Mouse (Mus musculus) hindbrain, embryonic 10.5 days (tissue): ENCODE data around the gene Vmn1r51. TPM values are rescaled to one million over a fixed set of nuclear protein-coding genes. Genes with fewer than 3 reads are reported as not detected.
"Not testable (repeated sequence)": the region's sequence is repeated elsewhere in the genome, so short reads cannot be mapped to it uniquely, and the experiment has no call there.

Experiments
- DNase-seq: peaks from one replicate; pipeline ENCODE4 v3.0.0-alpha.2; 2017; ENCODE audit warnings: low spot score
- H3K27ac ChIP-seq: fragments of 300-500 bp; sonication (generic); 2 replicates; pipeline ENCODE4 v1.5.1; 2016; ENCODE audit warnings: mild to moderate bottlenecking, moderate library complexity
- H3K27me3 ChIP-seq: fragments of 300-500 bp; sonication (generic); 2 replicates; pipeline ENCODE4 v1.6.1; 2016; ENCODE audit warnings: mild to moderate bottlenecking; ENCODE audit not compliant: poor library complexity, insufficient read depth, severe bottlenecking
- H3K36me3 ChIP-seq: fragments of 300-500 bp; sonication (generic); 2 replicates; pipeline ENCODE4 v1.6.1; 2016; ENCODE audit warnings: mild to moderate bottlenecking, moderate library complexity
- H3K4me1 ChIP-seq: fragments of 300-500 bp; sonication (generic); replicated peaks from 2 replicates; pipeline ENCODE4 v1.6.1; 2016; ENCODE audit warnings: mild to moderate bottlenecking
- H3K4me3 ChIP-seq: fragments of 300-500 bp; sonication (generic); 2 replicates; pipeline ENCODE4 v1.5.1; 2016; ENCODE audit warnings: mild to moderate bottlenecking, moderate library complexity
- H3K9me3 ChIP-seq: fragments of 300-500 bp; sonication (generic); 2 replicates; pipeline ENCODE4 v1.6.1; 2016; ENCODE audit warnings: mild to moderate bottlenecking, moderate library complexity
- WGBS: fragments of 180-500 bp; shearing (Covaris S2); methylation state at CpG from one replicate; pipeline ENCODE4 v1.1.7; 2016; 5-methylcytosine and 5-hydroxymethylcytosine counted together
- polyA plus RNA-seq: library from polyadenylated mRNA; unstranded; fragments of >200 nt; fragmentation: Nextera tagmentation; extraction: Ambion mirVana; gene quantifications from 2 replicates; pipeline ENCODE4 v1.2.1, GENCODE M21; 2016

Gene Vmn1r51
- polyA plus RNA-seq = not detected in 2 replicates

DNA sequence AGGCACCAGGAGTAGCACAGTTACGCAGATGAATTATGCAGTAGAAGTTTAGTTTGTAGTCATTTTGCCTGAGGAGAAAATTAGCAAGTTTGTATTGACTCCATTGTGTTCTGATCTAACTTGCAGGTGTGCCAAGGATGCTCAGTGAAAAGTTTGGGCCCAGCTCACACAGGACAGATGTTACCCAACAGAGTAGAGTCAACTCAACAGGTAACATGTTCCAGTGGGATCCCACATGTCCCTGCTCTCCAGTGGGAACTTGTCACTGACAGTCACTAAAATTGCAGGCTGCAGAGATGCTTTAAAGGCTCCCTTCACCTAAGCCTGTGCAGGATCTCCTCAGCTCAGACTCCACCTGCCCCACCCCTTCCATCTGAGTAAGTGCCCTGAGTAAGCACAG lies at the start of gene Vmn1r51:
TSS of gene Vmn1r51 (plus strand) at position 301 of the 400 bp plus-strand sequence.
- 92% methylated on average over 1 of the region's 1 CpGs for WGBS
- not testable (repeated sequence) for DNase-seq, H3K36me3 ChIP-seq, H3K4me3 ChIP-seq, H3K4me1 ChIP-seq, H3K27ac ChIP-seq, H3K27me3 ChIP-seq
- peaks cover 24% of the 10 kb centered on the region for H3K9me3 ChIP-seq

DNA sequence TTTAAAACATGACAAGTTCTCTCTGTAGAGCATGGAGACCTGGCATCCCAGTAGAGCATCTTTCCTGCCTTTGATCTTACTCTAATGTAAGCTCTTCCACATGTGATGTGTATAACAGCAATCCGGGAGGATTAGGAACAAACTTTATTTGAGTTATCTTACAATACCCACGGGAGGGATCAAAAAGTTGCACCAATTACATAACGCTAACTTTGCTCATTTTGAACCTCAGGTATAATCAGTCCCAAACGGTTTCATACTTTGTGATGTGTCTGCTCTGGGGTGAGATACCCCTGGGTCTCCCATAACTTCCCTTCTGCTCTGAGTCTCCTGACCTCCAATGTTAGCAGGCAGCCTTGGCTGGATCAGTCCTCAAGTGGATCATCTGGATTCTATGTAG lies 44.0 kb upstream of the Vmn1r51 start, which contains the start of gene Vmn1r49:
TSS of gene Vmn1r49 (minus strand) at position 101 of the 400 bp plus-strand sequence.
- Histone ChIP-seq H3K27ac (no peak within 1 kb of the TSS), H3K4me3 (no peak within 1 kb of the TSS), H3K36me3 (no peaks in the 10 kb centered on the region), H3K4me1 (no peaks in the 10 kb centered on the region), H3K9me3 (peaks cover 32% of the 10 kb centered on the region), H3K27me3 (no peaks in the 10 kb centered on the region)
- DNase-seq = no peak
- WGBS = 81% methylated on average over 4 of the region's 4 CpGs

DNA sequence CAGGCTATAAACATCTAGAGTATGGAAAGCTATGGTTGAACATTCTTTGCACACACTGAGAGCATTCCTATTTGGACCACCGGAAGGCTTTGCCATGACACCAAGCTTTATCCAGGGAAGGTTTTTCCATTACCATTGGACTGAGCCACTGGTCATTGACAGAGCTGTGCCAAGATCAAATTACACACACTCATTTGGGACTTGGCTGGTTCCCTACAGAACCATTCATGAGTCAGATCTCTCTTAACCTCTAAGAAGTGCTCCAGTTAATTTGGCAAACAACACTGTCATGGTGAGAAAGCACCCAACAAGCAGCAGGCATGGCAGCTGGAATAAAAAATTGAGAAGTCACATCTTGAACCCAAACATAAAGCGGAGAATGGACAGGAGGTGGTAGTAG lies 21.8 kb upstream of the Vmn1r51 start:
- no peaks in the 10 kb centered on the region for H3K36me3 ChIP-seq
- 88% methylated on average over 2 of the region's 2 CpGs for WGBS

DNA sequence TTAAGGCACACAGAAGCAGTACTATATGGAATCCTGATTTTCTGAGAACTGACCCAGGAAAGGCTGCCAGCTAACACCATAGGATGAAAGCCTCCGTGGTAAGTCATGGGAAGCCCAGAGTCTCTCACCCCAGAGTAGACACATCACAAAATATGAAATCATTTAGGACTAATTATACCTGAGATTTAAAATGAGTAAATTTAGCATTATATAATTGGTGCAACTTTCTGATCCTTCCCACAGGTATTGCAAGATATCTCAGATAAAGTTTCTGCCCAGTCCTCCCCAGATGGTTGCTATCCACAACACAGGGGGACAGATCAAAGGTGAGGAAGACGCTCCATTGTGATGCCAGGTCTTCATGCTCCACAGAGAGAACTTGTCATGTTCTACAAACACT lies 21.3 kb upstream of the Vmn1r51 start, which contains the start of gene Vmn1r50:
TSS of gene Vmn1r50 (plus strand) at position 301 of the 400 bp plus-strand sequence.
- 60% methylated on average over 2 of the region's 2 CpGs for WGBS

More for the DNA sequence above, 21.8 kb upstream of the Vmn1r51 start:
- no peak overlapping the region for H3K4me3 ChIP-seq
- peaks cover 20% of the 10 kb centered on the region; the same call in 1 of the 2 replicates for H3K9me3 ChIP-seq
- no peak overlapping the region for H3K27ac ChIP-seq
- no peaks in the 10 kb centered on the region for H3K4me1 ChIP-seq
- H3K27me3 ChIP-seq = no peaks in the 10 kb centered on the region
- no peak for DNase-seq

DNA sequence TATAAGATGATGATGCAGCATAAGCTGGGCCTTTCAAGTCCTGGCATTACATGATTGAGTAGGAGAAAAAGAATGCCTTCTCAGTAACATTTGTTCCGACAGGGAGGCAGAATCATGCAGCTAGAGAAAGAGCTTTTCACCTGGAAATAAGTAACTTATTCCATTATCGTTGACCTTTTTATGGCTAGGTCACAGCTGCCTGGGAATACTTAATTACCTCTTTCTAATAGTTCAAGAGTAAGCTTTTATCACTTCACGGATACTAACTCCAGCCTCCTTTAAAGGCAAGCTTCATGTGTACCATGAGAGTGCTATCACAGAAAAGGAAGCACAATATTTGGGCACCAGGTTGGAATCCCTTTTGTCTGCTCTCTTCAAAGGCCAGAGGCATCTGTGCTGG lies 37.7 kb downstream of the Vmn1r51 start:
- no peaks in the 10 kb centered on the region for H3K36me3 ChIP-seq
- H3K4me3 ChIP-seq = no peak overlapping the region
- WGBS = 84% methylated on average over 3 of the region's 3 CpGs
- no peak overlapping the region for H3K27ac ChIP-seq
- H3K4me1 ChIP-seq = no peaks in the 10 kb centered on the region
- no peak for DNase-seq
- no peaks in the 10 kb centered on the region for H3K27me3 ChIP-seq
- H3K9me3 ChIP-seq = 0 out of 2 replicates have a peak, but pooled peaks cover 6% of the 10 kb centered on the region

More for the DNA sequence above, 21.3 kb upstream of the Vmn1r51 start, which contains the start of gene Vmn1r50:
- no peaks in the 10 kb centered on the region for H3K4me1 ChIP-seq
- no peak within 1 kb of the TSS for H3K4me3 ChIP-seq
- H3K9me3 ChIP-seq = peaks cover 21% of the 10 kb centered on the region; the same call in 1 of the 2 replicates
- H3K36me3 ChIP-seq = no peaks in the 10 kb centered on the region
- H3K27me3 ChIP-seq = no peaks in the 10 kb centered on the region
- no peak for DNase-seq
- H3K27ac ChIP-seq = no peak within 1 kb of the TSS

DNA sequence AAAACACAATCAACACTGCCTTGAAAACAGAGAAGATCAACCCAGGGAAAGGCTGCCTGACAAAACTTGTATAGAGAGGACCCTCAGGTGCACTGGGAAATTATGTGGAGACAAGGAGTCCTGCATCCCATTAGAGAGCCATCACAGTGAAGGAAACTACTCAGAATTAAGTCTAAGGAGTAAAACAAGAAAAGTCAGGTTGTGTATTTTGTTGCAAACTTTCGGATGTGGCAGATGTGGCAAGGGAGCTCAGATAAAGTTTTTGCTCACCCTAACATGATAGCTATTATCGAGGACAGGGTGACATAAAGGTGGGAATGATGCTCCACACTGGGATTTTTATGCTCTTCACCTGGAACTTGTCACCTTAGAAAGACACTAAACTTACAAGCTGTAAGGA lies 52.1 kb downstream of the Vmn1r51 start, which contains the start of gene Vmn1r52:
TSS of gene Vmn1r52 (plus strand) at position 301 of the 400 bp plus-strand sequence.
- no peak within 1 kb of the TSS for H3K4me3 ChIP-seq
- H3K36me3 ChIP-seq = no peaks in the 10 kb centered on the region
- 0 out of 2 replicates have a peak, but pooled peaks cover 2% of the 10 kb centered on the region for H3K9me3 ChIP-seq
- DNase-seq = no peak
- H3K4me1 ChIP-seq = no peaks in the 10 kb centered on the region
- H3K27me3 ChIP-seq = no peaks in the 10 kb centered on the region
- no peak within 1 kb of the TSS for H3K27ac ChIP-seq
- WGBS = 77% methylated on average over 2 of the region's 2 CpGs

Other genes with a start within 250 kb of the Vmn1r51 start
- gene Vmn1r42, start 246.2 kb upstream of the Vmn1r51 start, polyA plus RNA-seq = not detected in 2 replicates
- gene Vmn1r43, start 246.2 kb upstream of the Vmn1r51 start, polyA plus RNA-seq = not detected in 2 replicates
- not detected in 2 replicates for gene Vmn1r44, start 238.9 kb upstream of the Vmn1r51 start, polyA plus RNA-seq
- gene Vmn1r45, start 182.0 kb upstream of the Vmn1r51 start, polyA plus RNA-seq = not detected in 2 replicates
- gene Vmn1r46, start 153.3 kb upstream of the Vmn1r51 start, polyA plus RNA-seq = not detected in 2 replicates
- gene Vmn1r47, start 106.4 kb upstream of the Vmn1r51 start, polyA plus RNA-seq = not detected in 2 replicates
- not detected in 2 replicates for gene Vmn1r48, start 85.8 kb upstream of the Vmn1r51 start, polyA plus RNA-seq
- not detected in 2 replicates for gene Vmn1r49, start 44.1 kb upstream of the Vmn1r51 start, polyA plus RNA-seq
- not detected in 2 replicates for gene Vmn1r50, start 21.2 kb upstream of the Vmn1r51 start, polyA plus RNA-seq
- gene Vmn1r52, start 52.2 kb downstream of the Vmn1r51 start, polyA plus RNA-seq = not detected in 2 replicates
- gene V1ra8, start 80.2 kb downstream of the Vmn1r51 start, polyA plus RNA-seq = not detected in 2 replicates
- not detected in 2 replicates for gene Vmn1r53, start 101.8 kb downstream of the Vmn1r51 start, polyA plus RNA-seq
- gene Vmn1r54, start 123.7 kb downstream of the Vmn1r51 start, polyA plus RNA-seq = not detected in 2 replicates
- not detected in 2 replicates for gene BC048671, start 178.6 kb downstream of the Vmn1r51 start, polyA plus RNA-seq
- not detected in 2 replicates for gene Chst13, start 202.6 kb downstream of the Vmn1r51 start, polyA plus RNA-seq
- gene Uroc1, start 210.7 kb downstream of the Vmn1r51 start, polyA plus RNA-seq = not detected in 2 replicates
- gene Zxdc, start 246.9 kb downstream of the Vmn1r51 start, polyA plus RNA-seq = 5.8 and 8.4 TPM in 2 replicates